Mouse (Mus musculus) neural tube, embryonic 12.5 days (tissue): ENCODE results near the gene Rhox2c. TPM values are rescaled to one million over a fixed set of nuclear protein-coding genes. Genes with fewer than 3 reads are reported as not detected.
"Not testable (repeated sequence)": the region's sequence is repeated elsewhere in the genome, so short reads cannot be mapped to it uniquely, and the experiment has no call there.

Source experiments
- ATAC-seq: fragments of 200-750 bp; cut with Nextera tagmentation; 2 replicates; pipeline ENCODE4 v1.8.0; 2017; ENCODE audit warnings: low read depth, mild to moderate bottlenecking, moderate TSS enrichment, moderate library complexity; ENCODE audit not compliant: low FRiP score
- H3K27ac ChIP-seq: fragments of 300-500 bp; sonication (generic); 2 replicates; pipeline ENCODE4 v1.5.1; 2016
- H3K27me3 ChIP-seq: fragments of 300-500 bp; sonication (generic); replicated peaks from 2 replicates; pipeline ENCODE4 v1.6.1; 2016; ENCODE audit warnings: mild to moderate bottlenecking
- H3K36me3 ChIP-seq: fragments of 300-500 bp; sonication (generic); 2 replicates; pipeline ENCODE4 v1.6.1; 2016; ENCODE audit warnings: mild to moderate bottlenecking
- H3K4me1 ChIP-seq: fragments of 300-500 bp; sonication (generic); 2 replicates; pipeline ENCODE4 v1.6.1; 2016
- H3K4me2 ChIP-seq: fragments of 300-500 bp; sonication (generic); replicated peaks from 2 replicates; pipeline ENCODE4 v1.6.1; 2016; ENCODE audit warnings: mild to moderate bottlenecking
- H3K4me3 ChIP-seq: fragments of 300-500 bp; sonication (generic); 2 replicates; pipeline ENCODE4 v1.5.1; 2016
- H3K9ac ChIP-seq: fragments of 300-500 bp; sonication (generic); 2 replicates; pipeline ENCODE4 v1.6.1; 2016; ENCODE audit warnings: mild to moderate bottlenecking
- H3K9me3 ChIP-seq: fragments of 300-500 bp; sonication (generic); 2 replicates; pipeline ENCODE4 v1.6.1; 2016; ENCODE audit warnings: mild to moderate bottlenecking
- WGBS: fragments of 180-500 bp; shearing (Covaris S2); methylation state at CpG from one replicate; pipeline ENCODE4 v1.1.7; 2016; 5-methylcytosine and 5-hydroxymethylcytosine counted together
- polyA plus RNA-seq: library from polyadenylated mRNA; unstranded; fragments of >200 nt; fragmentation: Nextera tagmentation; extraction: Ambion mirVana; gene quantifications from 2 replicates; pipeline ENCODE4 v1.2.1, GENCODE M21; 2016

The Rhox2c gene
- polyA plus RNA-seq: not detected in 2 replicates

DNA sequence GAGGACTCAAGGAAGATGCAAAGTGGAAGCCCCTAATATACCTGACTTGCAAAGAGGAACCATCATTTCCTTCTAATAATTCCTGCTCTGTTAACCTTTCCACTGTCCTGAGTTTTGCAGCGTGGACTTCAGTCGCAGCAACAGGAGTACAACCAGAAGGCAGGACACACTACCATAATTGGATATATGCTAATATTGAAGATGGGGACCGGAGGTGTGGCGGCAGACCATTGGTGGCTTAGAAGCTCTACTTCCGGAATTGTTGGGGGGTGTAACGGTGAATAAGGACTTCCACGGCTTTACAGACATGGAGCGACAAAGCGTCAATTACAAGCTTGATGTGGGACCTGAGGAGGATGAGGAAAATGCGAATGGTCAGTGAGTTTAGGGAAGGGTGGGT lies at the start of gene Rhox2c:
Rhox2c (plus strand) TSS at position 301 of the 400 bp plus-strand sequence.
- WGBS: 92% methylated on average over 8 of the region's 10 CpGs
- H3K9me3 ChIP-seq, H3K4me2 ChIP-seq, H3K9ac ChIP-seq, H3K4me3 ChIP-seq, H3K27me3 ChIP-seq, H3K4me1 ChIP-seq, H3K27ac ChIP-seq, ATAC-seq, H3K36me3 ChIP-seq: not testable (repeated sequence)

DNA sequence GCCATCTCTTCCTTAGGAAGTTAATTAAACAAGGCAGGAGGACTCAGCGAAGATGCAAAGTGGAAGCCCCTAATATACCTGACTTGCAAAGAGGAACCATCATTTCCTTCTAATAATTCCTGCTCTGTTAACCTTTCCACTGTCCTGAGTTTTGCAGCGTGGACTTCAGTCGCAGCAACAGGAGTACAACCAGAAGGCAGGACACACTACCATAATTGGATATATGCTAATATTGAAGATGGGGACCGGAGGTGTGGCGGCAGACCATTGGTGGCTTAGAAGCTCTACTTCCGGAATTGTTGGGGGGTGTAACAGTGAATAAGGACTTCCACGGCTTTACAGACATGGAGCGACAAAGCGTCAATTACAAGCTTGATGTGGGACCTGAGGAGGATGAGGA lies 41.7 kb upstream of the Rhox2c start, which contains the start of gene Rhox2b:
Rhox2b (plus strand) TSS at position 301 of the 400 bp plus-strand sequence.
- not testable (repeated sequence) for H3K27ac ChIP-seq, H3K27me3 ChIP-seq, ATAC-seq, H3K36me3 ChIP-seq, H3K9me3 ChIP-seq, H3K4me2 ChIP-seq, H3K9ac ChIP-seq, H3K4me3 ChIP-seq, H3K4me1 ChIP-seq
- WGBS: no CpG with 5 or more reads among the region's 9 CpGs

DNA sequence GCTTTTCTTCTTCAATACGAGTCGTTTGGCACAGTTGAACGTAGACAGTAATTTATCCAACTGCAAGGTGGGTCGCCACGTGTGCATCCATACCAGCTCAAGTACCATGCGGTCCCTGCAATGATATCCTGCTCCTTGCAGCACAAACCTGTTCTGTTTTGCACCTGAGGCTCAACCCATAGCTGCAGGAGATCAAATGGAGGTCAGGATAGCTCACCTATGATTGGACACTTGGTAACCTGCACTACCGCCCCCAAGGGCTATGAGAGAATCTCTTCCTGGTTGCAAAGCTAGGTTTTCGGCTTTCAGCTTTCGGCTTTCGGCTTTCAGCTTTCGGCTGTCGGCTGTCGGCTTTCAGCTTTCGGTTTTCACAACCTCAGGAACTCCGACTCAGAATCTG lies 21.3 kb upstream of the Rhox2c start, which contains the start of gene Rhox4b:
Rhox4b (plus strand) TSS at position 301 of the 400 bp plus-strand sequence.
- not testable (repeated sequence) for H3K9me3 ChIP-seq, H3K4me3 ChIP-seq, H3K9ac ChIP-seq, ATAC-seq, H3K27me3 ChIP-seq, H3K27ac ChIP-seq, H3K4me1 ChIP-seq, H3K4me2 ChIP-seq, H3K36me3 ChIP-seq
- WGBS: 88% methylated on average over 15 of the region's 15 CpGs

DNA sequence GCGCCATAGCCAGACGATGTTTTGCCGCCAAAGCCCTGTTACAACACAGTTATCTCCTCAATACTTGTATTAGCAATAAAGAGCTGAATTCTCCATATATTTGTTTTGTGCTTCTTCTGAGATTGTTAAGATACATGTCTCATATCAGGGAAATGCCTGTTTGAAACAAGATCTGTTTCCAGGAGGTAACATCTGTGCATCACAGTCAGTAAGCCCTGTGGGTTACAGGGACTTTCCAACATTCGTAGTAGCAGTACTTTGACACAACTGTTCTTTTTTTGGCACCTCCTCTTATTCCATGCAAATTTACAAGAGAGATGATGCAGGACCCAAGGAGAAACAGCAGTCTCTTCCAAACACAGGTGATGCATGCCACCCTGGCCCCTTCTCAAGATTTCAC lies 4.8 kb downstream of the Rhox2c start, which contains the start of gene Rhox3c:
Rhox3c (plus strand) TSS at position 301 of the 400 bp plus-strand sequence.
- H3K27ac ChIP-seq, ATAC-seq, H3K4me1 ChIP-seq, H3K4me2 ChIP-seq, H3K27me3 ChIP-seq, H3K9me3 ChIP-seq, H3K36me3 ChIP-seq, H3K4me3 ChIP-seq, H3K9ac ChIP-seq: not testable (repeated sequence)
- WGBS: 92% methylated on average over 3 of the region's 4 CpGs

DNA sequence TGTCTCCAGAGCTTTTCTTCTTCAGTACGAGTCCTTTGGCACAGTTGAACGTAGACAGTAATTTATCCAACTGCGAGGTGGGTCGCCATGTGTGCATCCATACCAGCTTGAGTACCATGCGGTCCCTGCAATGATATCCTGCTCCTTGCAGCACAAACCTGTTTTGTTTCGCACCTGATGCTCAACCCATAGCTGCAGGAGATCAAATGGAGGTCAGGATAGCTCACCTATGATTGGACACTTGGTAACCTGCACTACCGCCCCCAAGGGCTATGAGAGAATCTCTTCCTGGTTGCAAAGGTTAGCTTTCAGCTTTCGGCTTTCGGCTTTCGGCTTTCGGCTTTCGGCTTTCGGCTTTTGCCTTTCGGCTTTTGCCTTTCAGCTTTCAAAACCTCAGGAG lies 26.6 kb downstream of the Rhox2c start, which contains the start of gene Rhox4c:
Rhox4c (plus strand) TSS at position 301 of the 400 bp plus-strand sequence.
- ATAC-seq, H3K9me3 ChIP-seq, H3K4me1 ChIP-seq, H3K9ac ChIP-seq, H3K27ac ChIP-seq, H3K36me3 ChIP-seq, H3K4me3 ChIP-seq, H3K27me3 ChIP-seq, H3K4me2 ChIP-seq: not testable (repeated sequence)
- whole genome bisulfite sequencing: 96% methylated on average over 14 of the region's 14 CpGs

DNA sequence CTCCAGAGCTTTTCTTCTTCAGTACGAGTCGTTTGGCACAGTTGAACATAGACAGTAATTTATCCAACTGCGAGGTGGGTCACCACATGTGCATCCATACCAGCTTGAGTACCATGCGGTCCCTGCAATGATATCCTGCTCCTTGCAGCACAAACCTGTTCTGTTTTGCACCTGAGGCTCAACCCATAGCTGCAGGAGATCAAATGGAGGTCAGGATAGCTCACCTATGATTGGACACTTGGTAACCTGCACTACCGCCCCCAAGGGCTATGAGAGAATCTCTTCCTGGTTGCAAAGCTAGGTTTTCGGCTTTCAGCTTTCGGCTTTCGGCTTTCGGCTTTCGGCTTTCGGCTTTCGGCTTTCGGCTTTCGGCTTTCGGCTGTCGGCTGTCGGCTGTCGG lies 60.6 kb downstream of the Rhox2c start, which contains the start of gene Rhox4d:
Rhox4d (plus strand) TSS at position 301 of the 400 bp plus-strand sequence.
- not testable (repeated sequence) for H3K4me3 ChIP-seq, H3K9ac ChIP-seq, H3K27me3 ChIP-seq, H3K27ac ChIP-seq, H3K4me2 ChIP-seq, H3K4me1 ChIP-seq, ATAC-seq, H3K36me3 ChIP-seq, H3K9me3 ChIP-seq
- 89% methylated on average over 12 of the region's 18 CpGs for WGBS

Other genes starting within 250 kb of the Rhox2c start
- gene Gm9, start 242.6 kb upstream of the Rhox2c start, polyA plus RNA-seq: not detected in 2 replicates
- gene Rhox1, start 231.4 kb upstream of the Rhox2c start, polyA plus RNA-seq: not detected in 2 replicates
- gene Rhox2a, start 208.7 kb upstream of the Rhox2c start, polyA plus RNA-seq: not detected in 2 replicates
- gene Rhox3a, start 203.8 kb upstream of the Rhox2c start, polyA plus RNA-seq: not detected in 2 replicates
- not detected in 2 replicates for gene Rhox4a, start 188.3 kb upstream of the Rhox2c start, polyA plus RNA-seq
- gene Rhox3a2, start 73.7 kb upstream of the Rhox2c start, polyA plus RNA-seq: not detected in 2 replicates
- gene Rhox4a2, start 62.8 kb upstream of the Rhox2c start, polyA plus RNA-seq: not detected in 2 replicates
- gene Rhox2b, start 41.6 kb upstream of the Rhox2c start, polyA plus RNA-seq: not detected in 2 replicates
- gene Rhox4b, start 21.2 kb upstream of the Rhox2c start, polyA plus RNA-seq: not detected in 2 replicates
- gene Rhox3c, start 4.9 kb downstream of the Rhox2c start, polyA plus RNA-seq: not detected in 2 replicates
- not detected in 2 replicates for gene Rhox4c, start 26.7 kb downstream of the Rhox2c start, polyA plus RNA-seq
- not detected in 2 replicates for gene Rhox2d, start 39.7 kb downstream of the Rhox2c start, polyA plus RNA-seq
- gene Rhox4d, start 60.7 kb downstream of the Rhox2c start, polyA plus RNA-seq: not detected in 2 replicates
- gene Rhox2e, start 76.8 kb downstream of the Rhox2c start, polyA plus RNA-seq: not detected in 2 replicates
- not detected in 2 replicates for gene Rhox3e, start 88.3 kb downstream of the Rhox2c start, polyA plus RNA-seq
- gene Rhox4e, start 103.7 kb downstream of the Rhox2c start, polyA plus RNA-seq: not detected in 2 replicates
- not detected in 2 replicates for gene Rhox2f, start 117.7 kb downstream of the Rhox2c start, polyA plus RNA-seq
- gene Rhox3f, start 127.3 kb downstream of the Rhox2c start, polyA plus RNA-seq: not detected in 2 replicates
- gene Rhox4f, start 154.0 kb downstream of the Rhox2c start, polyA plus RNA-seq: not detected in 2 replicates
- not detected in 2 replicates for gene Rhox3g, start 174.9 kb downstream of the Rhox2c start, polyA plus RNA-seq
- not detected in 2 replicates for gene Rhox2g, start 189.8 kb downstream of the Rhox2c start, polyA plus RNA-seq
- gene Rhox4g, start 197.6 kb downstream of the Rhox2c start, polyA plus RNA-seq: not detected in 2 replicates
- gene Rhox3h, start 215.1 kb downstream of the Rhox2c start, polyA plus RNA-seq: not detected in 2 replicates
- gene Rhox2h, start 219.6 kb downstream of the Rhox2c start, polyA plus RNA-seq: not detected in 2 replicates